Mouse (Mus musculus) lung, embryonic 15.5 days (tissue): ENCODE results near the gene Snapc4. TPM values are rescaled to one million over a fixed set of nuclear protein-coding genes. Genes with fewer than 3 reads are reported as not detected.

Source experiments
- ATAC-seq: fragments of 200-750 bp; cut with Nextera tagmentation; 2 replicates; pipeline ENCODE4 v1.8.0; 2017; ENCODE audit warnings: moderate number of reproducible peaks, borderline replicate concordance; ENCODE audit not compliant: low FRiP score, low TSS enrichment; ENCODE audit errors: extremely low read depth
- H3K27ac ChIP-seq: fragments of 300-500 bp; sonication (generic); 2 replicates; pipeline ENCODE4 v1.5.1; 2015; ENCODE audit warnings: moderate library complexity, mild to moderate bottlenecking, inconsistent platforms
- H3K27me3 ChIP-seq: fragments of 300-500 bp; sonication (generic); 2 replicates; pipeline ENCODE4 v1.6.1; 2015; ENCODE audit warnings: inconsistent platforms
- H3K36me3 ChIP-seq: fragments of 300-500 bp; sonication (generic); 2 replicates; pipeline ENCODE4 v1.6.1; 2015; ENCODE audit warnings: inconsistent platforms
- H3K4me1 ChIP-seq: fragments of 300-500 bp; sonication (generic); 2 replicates; pipeline ENCODE4 v1.6.1; 2015; ENCODE audit warnings: inconsistent platforms
- H3K4me2 ChIP-seq: fragments of 300-500 bp; sonication (generic); 2 replicates; pipeline ENCODE4 v1.6.1; 2015; ENCODE audit warnings: inconsistent platforms, mild to moderate bottlenecking, moderate library complexity
- H3K4me3 ChIP-seq: fragments of 300-500 bp; sonication (generic); 2 replicates; pipeline ENCODE4 v1.5.1; 2015; ENCODE audit warnings: mild to moderate bottlenecking, inconsistent platforms
- H3K9ac ChIP-seq: fragments of 300-500 bp; sonication (generic); 2 replicates; pipeline ENCODE4 v1.6.1; 2015; ENCODE audit warnings: inconsistent platforms
- H3K9me3 ChIP-seq: fragments of 300-500 bp; sonication (generic); 2 replicates; pipeline ENCODE4 v1.6.1; 2016; ENCODE audit warnings: inconsistent platforms
- WGBS: fragments of 180-500 bp; shearing (Covaris S2); methylation state at CpG from one replicate; pipeline ENCODE4 v1.1.7; 2015; 5-methylcytosine and 5-hydroxymethylcytosine counted together
- polyA plus RNA-seq: library from polyadenylated mRNA; unstranded; fragments of >200 nt; fragmentation: Nextera tagmentation; extraction: Ambion mirVana; gene quantifications from 2 replicates; pipeline ENCODE4 v1.2.1, GENCODE M21; 2015

Snapc4 gene
- 23.1 and 30.0 TPM in 2 replicates for polyA plus RNA-seq

DNA sequence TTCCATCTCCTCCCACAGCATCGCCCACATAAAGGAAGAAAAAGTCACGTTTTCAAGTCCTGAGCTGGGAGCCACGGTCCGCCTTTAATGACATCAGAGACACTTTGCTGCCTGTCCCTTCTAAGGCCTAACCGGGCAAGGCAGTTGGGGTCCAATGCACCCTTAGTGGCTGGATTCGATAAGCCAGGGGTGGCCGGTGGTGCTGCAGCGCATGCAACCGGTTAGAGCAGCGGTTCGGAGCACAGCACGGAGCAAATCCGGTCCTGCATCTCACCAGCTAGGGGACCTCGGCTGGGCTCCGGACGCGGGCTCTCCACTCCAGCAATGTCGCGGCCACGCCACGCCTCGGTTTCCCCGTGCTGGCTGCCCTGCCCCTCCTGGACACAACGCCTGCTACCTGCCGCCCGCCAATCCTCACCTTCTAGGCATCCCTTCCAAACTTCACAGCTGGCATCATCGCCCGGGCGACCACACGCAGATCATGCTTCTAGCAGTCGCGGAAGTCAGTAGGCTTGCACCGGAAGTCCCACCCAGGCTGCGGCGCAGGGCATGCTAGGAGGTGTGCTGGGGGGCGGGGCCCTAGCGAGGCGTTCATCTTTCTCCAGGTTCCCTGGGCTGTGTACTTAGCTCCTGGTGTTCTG is at the start of gene Snapc4:
Gene Snapc4, minus strand, starts transcription at position 523 of the 641 bp plus-strand sequence.
- under 1% methylated on average over 38 of the region's 38 CpGs for WGBS
- Histone ChIP-seq H3K4me1 (peaks cover 4% of the 10 kb centered on the region), H3K4me3 (peak within 1 kb of the TSS; percentile 78), H3K36me3 (peaks cover 67% of the 10 kb centered on the region), H3K9me3 (no peaks in the 10 kb centered on the region), H3K9ac (peak within 1 kb of the TSS; percentile 71), H3K27ac (peak within 1 kb of the TSS; percentile 25; the same call in 1 of the 2 replicates), H3K4me2 (peak within 1 kb of the TSS; percentile 89), H3K27me3 (no peaks in the 10 kb centered on the region)
- peak; percentile 95 for ATAC-seq

- Histone ChIP-seq H3K36me3 (peaks cover 96% of the 10 kb centered on the region), H3K9me3 (no peaks in the 10 kb centered on the region)
- WGBS = 95% methylated on average over 5 of the region's 5 CpGs
These were observed 49.4 kb upstream of the Snapc4 start for GRCm38 (mm10) chr2:26429851-26430250.

GRCm38 (mm10) chr2:26424541-26424940 is 44.1 kb upstream of the Snapc4 start:
- Histone ChIP-seq H3K9ac (no peak overlapping the region), H3K4me3 (no peak overlapping the region), H3K4me2 (no peak overlapping the region), H3K27me3 (no peaks in the 10 kb centered on the region), H3K36me3 (peaks cover 96% of the 10 kb centered on the region), H3K4me1 (no peaks in the 10 kb centered on the region), H3K27ac (no peak overlapping the region), H3K9me3 (no peaks in the 10 kb centered on the region)
- 87% methylated on average over 2 of the region's 2 CpGs for WGBS
- no peak for ATAC-seq

More at GRCm38 (mm10) chr2:26429851-26430250, 49.4 kb upstream of the Snapc4 start:
- H3K9ac ChIP-seq = no peak overlapping the region
- no peak for ATAC-seq
- H3K27ac ChIP-seq = no peak overlapping the region
- H3K4me2 ChIP-seq = no peak overlapping the region
- H3K4me1 ChIP-seq = no peaks in the 10 kb centered on the region
- no peaks in the 10 kb centered on the region for H3K27me3 ChIP-seq
- H3K4me3 ChIP-seq = no peak overlapping the region

DNA sequence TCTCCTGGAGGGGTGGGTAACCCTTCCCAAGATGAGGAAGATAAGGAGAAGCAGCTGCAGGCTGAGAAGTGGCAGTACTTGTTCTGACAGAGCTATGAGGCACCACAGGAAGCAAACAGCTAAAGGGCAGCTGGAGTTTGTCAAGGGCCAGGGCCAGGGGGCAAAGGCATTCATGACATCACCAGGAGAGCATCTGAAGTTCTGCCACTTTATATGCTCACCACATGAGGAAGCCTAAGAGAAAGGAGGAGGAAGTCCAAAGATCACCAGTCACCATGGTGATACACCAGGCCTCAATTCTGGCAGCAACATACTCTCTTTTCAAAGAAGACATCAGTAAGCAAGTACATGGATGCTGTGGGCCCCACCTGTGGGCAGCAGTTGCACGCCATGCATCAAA is 42.6 kb upstream of the Snapc4 start:
- Histone ChIP-seq H3K36me3 (peaks cover 93% of the 10 kb centered on the region), H3K27ac (no peak overlapping the region), H3K4me2 (no peak overlapping the region), H3K4me1 (no peaks in the 10 kb centered on the region), H3K27me3 (no peaks in the 10 kb centered on the region), H3K9ac (no peak overlapping the region), H3K9me3 (no peaks in the 10 kb centered on the region), H3K4me3 (no peak overlapping the region)
- no peak for ATAC-seq
- WGBS = 83% methylated on average over 1 of the region's 1 CpGs

DNA sequence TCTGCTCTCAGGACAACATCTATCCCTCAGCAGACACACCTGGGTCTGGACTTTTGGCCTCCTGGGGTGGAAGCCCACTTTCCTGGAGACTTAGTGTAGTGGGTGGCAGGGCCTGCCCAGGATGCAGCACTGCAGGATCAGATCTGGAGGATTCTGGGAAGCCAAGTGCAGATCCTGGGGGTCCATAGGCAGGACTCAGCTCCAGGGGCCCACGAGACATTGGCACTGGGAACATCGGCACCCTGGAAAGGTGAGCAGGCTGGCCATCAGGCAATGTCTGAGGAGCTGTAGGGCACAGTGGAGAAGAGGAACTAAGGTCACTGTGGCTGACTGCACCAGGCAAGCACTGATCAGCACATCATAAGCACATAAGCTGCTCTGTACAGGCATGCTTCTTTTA is 41.5 kb upstream of the Snapc4 start:
- Histone ChIP-seq H3K27ac (no peak overlapping the region), H3K9ac (no peak overlapping the region), H3K4me1 (no peaks in the 10 kb centered on the region), H3K27me3 (no peaks in the 10 kb centered on the region), H3K36me3 (peaks cover 94% of the 10 kb centered on the region), H3K4me2 (no peak overlapping the region), H3K9me3 (no peaks in the 10 kb centered on the region), H3K4me3 (no peak overlapping the region)
- ATAC-seq = no peak
- WGBS = 93% methylated on average over 2 of the region's 2 CpGs

GRCm38 (mm10) chr2:26418120-26418519 is 37.7 kb upstream of the Snapc4 start:
- Histone ChIP-seq H3K9ac (no peak overlapping the region), H3K4me1 (no peaks in the 10 kb centered on the region), H3K4me2 (no peak overlapping the region), H3K27ac (no peak overlapping the region), H3K9me3 (no peaks in the 10 kb centered on the region), H3K27me3 (no peaks in the 10 kb centered on the region), H3K4me3 (no peak overlapping the region), H3K36me3 (peaks cover 94% of the 10 kb centered on the region)
- no peak for ATAC-seq
- WGBS = 78% methylated on average over 1 of the region's 1 CpGs

GRCm38 (mm10) chr2:26417066-26417465 is 36.6 kb upstream of the Snapc4 start:
- H3K36me3 ChIP-seq = peaks cover 89% of the 10 kb centered on the region
- H3K27ac ChIP-seq = no peak overlapping the region
- no peak overlapping the region for H3K9ac ChIP-seq
- no peaks in the 10 kb centered on the region for H3K9me3 ChIP-seq
- ATAC-seq = no peak
- no peaks in the 10 kb centered on the region for H3K4me1 ChIP-seq
- H3K4me2 ChIP-seq = no peak overlapping the region
- no peaks in the 10 kb centered on the region for H3K27me3 ChIP-seq
- H3K4me3 ChIP-seq = no peak overlapping the region

- 50% methylated on average over 4 of the region's 5 CpGs for WGBS
- Histone ChIP-seq H3K4me2 (no peak overlapping the region), H3K9ac (no peak overlapping the region), H3K9me3 (no peaks in the 10 kb centered on the region), H3K36me3 (peaks cover 55% of the 10 kb centered on the region), H3K4me1 (peaks cover 29% of the 10 kb centered on the region), H3K27ac (0 out of 2 replicates have a peak overlapping the region, but pooled peaks have one; percentile 5), H3K4me3 (no peak overlapping the region), H3K27me3 (no peaks in the 10 kb centered on the region)
- ATAC-seq = no peak
These were observed 30.5 kb upstream of the Snapc4 start for GRCm38 (mm10) chr2:26410931-26411411.

DNA sequence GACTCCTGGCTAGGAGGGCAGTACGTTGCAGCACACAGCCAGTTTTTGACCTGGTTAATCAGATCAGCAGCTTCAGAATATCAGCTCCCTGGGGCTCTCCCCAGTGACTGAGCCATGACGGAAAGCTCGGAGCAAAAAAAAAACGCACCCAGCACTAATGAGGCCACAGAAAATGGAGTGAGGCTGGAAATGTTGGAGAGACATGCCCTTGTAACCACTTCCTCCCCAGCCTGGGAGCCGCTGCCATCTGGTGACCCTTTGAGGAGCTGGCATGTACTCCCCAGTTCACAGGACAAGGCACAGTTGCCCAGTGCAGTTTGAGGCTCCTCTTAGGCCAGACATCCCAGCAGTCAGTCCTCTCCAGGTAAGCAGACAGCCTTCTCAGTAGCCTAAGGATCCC is 29.6 kb upstream of the Snapc4 start:
- peaks cover 31% of the 10 kb centered on the region for H3K4me1 ChIP-seq
- peaks cover 52% of the 10 kb centered on the region for H3K36me3 ChIP-seq
- no peak for ATAC-seq
- H3K27ac ChIP-seq = no peak overlapping the region
- WGBS = 77% methylated on average over 5 of the region's 5 CpGs
- H3K9ac ChIP-seq = no peak overlapping the region
- no peak overlapping the region for H3K4me3 ChIP-seq
- no peaks in the 10 kb centered on the region for H3K27me3 ChIP-seq
- H3K4me2 ChIP-seq = no peak overlapping the region
- H3K9me3 ChIP-seq = no peaks in the 10 kb centered on the region

DNA sequence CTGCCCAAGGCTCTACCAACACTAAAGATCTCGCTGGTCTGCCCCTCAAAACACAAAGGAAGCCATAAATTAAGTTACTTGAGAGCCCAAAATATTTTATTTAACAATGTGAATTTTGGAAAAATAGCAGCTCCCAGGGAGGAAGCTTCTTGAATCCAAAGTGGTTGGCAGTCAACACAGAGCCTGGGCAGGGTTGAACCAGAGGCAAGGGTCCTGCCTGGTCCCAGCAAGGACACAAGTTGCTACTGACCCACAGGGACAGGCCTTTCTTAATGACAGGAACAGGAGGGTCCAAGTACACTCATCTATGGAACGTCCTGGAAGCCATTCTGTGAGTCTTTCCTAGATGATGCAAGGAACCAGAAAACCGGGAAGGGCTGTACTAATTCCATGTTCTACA is 28.9 kb upstream of the Snapc4 start:
- Histone ChIP-seq H3K36me3 (peaks cover 45% of the 10 kb centered on the region; the same call in 1 of the 2 replicates), H3K4me1 (peaks cover 31% of the 10 kb centered on the region), H3K4me2 (peak overlapping the region; percentile 79; the same call in 1 of the 2 replicates), H3K9ac (no peak overlapping the region; the same call in 1 of the 2 replicates), H3K4me3 (peak overlapping the region; percentile 66), H3K27me3 (no peaks in the 10 kb centered on the region), H3K9me3 (no peaks in the 10 kb centered on the region), H3K27ac (0 out of 2 replicates have a peak overlapping the region, but pooled peaks have one; percentile 68)
- 56% methylated on average over 3 of the region's 3 CpGs for WGBS
- no peak for ATAC-seq

DNA sequence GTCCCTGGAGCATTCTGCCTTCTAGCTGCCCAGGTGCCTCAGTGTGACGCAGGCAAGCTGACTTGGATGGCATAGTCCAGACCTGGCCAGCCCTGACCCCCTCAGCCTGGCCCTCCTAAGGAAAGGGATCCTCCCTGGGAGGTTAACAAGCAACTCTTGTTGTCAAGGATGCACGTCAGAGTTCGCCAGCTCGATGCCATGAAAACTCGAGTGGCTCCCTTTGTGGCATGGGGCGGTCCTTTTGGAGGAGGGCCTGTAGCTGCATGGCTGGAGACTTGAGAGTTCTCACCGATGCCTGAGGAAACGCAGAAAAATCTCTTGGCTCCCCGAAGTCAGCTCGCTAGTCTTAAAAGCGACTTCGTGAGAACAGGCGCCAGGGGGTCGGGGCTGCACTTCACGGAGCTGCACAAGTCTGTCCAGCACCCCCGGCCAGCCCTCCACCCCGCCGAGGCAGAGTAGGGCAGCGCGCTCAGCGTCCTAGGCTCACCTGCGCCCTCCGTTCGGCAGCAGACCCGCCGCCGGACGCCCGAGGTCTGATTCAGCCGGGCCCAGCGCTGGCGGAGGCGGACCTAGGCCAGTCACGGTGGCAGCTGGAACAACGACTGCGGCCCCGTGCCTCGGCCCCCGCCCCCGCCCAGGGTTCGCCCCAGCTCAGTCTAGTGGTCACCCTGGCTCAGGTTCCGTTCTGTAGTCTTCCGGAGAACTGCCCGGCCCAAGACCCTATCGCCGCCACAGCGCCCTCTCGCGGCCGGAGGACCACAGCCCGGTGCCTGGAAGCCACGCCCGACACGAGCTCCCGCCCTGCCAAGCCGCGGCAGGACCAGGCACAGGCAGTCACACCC is 28.3 kb upstream of the Snapc4 start, which contains the start of gene Inpp5e:
Gene Inpp5e, minus strand, starts transcription at position 689 of the 842 bp plus-strand sequence.
- Histone ChIP-seq H3K27ac (peak within 1 kb of the TSS; percentile 68), H3K27me3 (no peaks in the 10 kb centered on the region), H3K4me1 (peaks cover 31% of the 10 kb centered on the region), H3K9me3 (no peaks in the 10 kb centered on the region), H3K4me3 (peak within 1 kb of the TSS; percentile 66), H3K4me2 (peak within 1 kb of the TSS; percentile 79), H3K9ac (peak within 1 kb of the TSS; percentile 79), H3K36me3 (peaks cover 39% of the 10 kb centered on the region; the same call in 1 of the 2 replicates)
- ATAC-seq = peak; percentile 95
- WGBS = under 1% methylated on average over 56 of the region's 57 CpGs

DNA sequence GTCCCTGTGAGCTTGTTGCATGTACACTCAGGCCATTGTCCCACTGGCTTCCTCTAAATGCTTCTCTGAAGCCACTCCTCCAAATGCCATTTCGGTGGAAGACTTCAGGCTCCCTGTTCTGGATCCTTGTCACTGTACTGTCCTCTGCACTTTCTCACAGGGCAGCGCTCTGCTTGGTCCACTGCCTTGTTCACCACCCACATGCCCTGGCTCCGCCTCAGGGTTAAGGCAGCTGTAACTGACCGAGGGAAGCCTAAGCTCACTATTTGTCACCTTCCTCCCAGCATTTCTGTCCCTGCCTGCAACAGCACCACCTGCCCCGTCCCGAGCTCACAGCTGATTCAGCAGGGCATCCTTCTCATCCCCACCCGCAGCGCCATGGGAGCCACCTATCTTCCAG is 22.9 kb upstream of the Snapc4 start:
- ATAC-seq = no peak
- Histone ChIP-seq H3K27ac (no peak overlapping the region), H3K27me3 (no peaks in the 10 kb centered on the region), H3K36me3 (peaks cover 47% of the 10 kb centered on the region), H3K4me2 (no peak overlapping the region), H3K4me3 (no peak overlapping the region), H3K4me1 (peaks cover 25% of the 10 kb centered on the region), H3K9me3 (no peaks in the 10 kb centered on the region), H3K9ac (no peak overlapping the region)
- WGBS = 73% methylated on average over 8 of the region's 8 CpGs
